Mouse (Mus musculus) ES-E14 (cell line): Measurements from ENCODE around the gene Tm9sf1.

Experiments used
- CHD2 ChIP-seq: IDR thresholded peaks from 2 replicates; pipeline ENCODE4 v1.6.1; 2014; ENCODE audit warnings: mild to moderate bottlenecking, low read depth, low read length, inconsistent platforms
- HCFC1 ChIP-seq: IDR thresholded peaks from 2 replicates; pipeline ENCODE4 v1.6.1; 2012; ENCODE audit warnings: low read length, inconsistent platforms, borderline replicate concordance; ENCODE audit not compliant: insufficient read depth
- MAFK ChIP-seq: IDR thresholded peaks from 2 replicates; pipeline ENCODE4 v1.6.1; 2014; ENCODE audit warnings: mild to moderate bottlenecking, low read depth, low read length, inconsistent platforms; ENCODE audit not compliant: insufficient read depth
- ZC3H11A ChIP-seq: IDR thresholded peaks from 2 replicates; pipeline ENCODE4 v1.6.1; 2012; ENCODE audit warnings: low read depth, mild to moderate bottlenecking, inconsistent platforms, low read length, borderline replicate concordance
- ZNF384 ChIP-seq: IDR thresholded peaks from 2 replicates; pipeline ENCODE4 v1.6.1; 2012; ENCODE audit warnings: low read depth, low read length, inconsistent platforms

DNA sequence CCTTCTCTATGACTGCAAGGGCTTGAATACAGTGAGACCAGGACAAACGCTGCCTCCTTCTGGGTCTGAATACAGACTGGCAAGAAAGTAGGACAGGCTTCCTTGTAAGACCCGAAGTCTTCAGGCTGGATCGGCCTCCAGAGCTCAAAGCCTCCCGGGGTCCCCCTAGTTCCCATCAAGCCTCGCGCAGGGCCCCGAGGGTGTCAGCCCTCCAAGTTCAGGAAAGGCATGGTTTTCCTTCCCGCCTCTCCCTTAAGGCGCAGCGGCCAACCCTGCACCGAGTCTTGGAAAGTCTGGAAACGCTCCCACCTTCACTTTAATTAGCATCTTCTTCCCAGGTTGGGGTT lies 27.9 kb upstream of the Tm9sf1 start:
- no peak for TF ChIP-seq CHD2
- no peak for TF ChIP-seq HCFC1
- TF ChIP-seq ZNF384: no peak
- TF ChIP-seq ZC3H11A: no peak
- no peak for TF ChIP-seq MAFK
